Mouse (Mus musculus): ENCODE results near the gene Rasgrf1.

The Rasgrf1 gene

DNA sequence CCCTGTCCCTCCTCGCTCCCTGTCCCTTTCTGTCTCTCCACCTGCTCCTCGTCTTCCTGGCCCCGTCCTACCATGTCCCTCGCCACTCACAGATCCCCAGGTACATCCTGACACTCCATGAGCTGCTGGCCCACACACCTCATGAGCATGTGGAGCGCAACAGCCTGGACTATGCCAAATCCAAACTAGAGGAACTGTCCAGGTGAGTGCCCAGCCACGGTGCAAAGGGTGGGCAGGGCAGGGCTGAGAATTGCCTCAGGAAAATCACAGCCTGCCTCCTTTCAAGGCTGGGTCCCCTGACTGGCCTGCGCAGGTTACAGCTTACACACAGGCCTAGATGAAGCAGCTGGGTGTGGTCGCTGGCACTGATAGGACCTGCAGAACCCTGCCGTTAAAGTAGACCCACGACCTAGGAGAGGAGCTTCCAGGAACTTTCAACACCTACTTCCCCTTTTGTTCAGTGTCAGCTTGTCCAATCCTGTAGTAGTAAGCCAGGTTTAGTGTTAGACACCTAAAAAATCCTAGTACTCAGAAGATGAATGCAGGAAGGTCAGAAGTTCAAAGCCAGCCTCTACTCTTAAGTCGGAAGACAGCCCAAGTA is 61.3 kb downstream of the Rasgrf1 start:
- DNase-seq = no peak

DNA sequence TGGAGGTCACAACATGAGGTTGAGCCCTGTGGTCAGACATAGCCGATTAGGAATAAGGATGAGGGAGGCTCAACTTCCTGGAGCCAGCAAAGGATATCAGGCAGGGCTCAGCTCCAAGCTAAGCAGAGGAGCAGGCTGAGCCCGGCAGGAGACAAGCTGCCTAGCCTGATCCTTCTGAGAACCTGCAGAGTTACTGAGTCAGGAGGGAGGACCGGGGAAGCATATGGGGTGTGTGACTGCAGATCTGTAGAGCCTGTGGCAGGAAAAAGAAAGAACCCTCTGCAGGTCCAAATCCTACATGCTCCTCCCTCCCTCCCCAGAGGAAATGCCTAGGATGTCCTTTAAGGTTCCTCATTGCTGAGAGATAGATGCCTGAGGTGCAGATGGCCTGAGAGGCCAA is 62.6 kb downstream of the Rasgrf1 start:
- no peak for DNase-seq

DNA sequence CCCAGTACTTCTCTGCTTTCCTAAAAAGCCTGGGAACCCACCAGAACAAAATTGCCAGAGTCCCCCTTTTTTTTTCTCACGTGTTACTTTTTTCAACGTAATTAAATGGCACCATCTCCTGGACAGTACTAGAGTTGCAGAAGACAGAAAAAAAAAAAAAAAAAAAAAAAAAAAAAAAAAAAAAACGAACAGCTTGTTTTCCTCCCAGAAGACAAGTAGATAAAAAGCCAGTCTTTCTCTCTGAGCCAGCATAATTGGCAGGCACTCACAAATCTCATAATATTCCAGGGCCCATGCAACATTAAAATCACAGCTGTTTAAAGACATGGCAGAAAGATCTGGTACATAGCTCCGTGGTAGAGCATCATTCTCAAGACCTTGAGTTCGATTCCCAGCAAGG is 64.1 kb downstream of the Rasgrf1 start:
- no peak for DNase-seq

DNA sequence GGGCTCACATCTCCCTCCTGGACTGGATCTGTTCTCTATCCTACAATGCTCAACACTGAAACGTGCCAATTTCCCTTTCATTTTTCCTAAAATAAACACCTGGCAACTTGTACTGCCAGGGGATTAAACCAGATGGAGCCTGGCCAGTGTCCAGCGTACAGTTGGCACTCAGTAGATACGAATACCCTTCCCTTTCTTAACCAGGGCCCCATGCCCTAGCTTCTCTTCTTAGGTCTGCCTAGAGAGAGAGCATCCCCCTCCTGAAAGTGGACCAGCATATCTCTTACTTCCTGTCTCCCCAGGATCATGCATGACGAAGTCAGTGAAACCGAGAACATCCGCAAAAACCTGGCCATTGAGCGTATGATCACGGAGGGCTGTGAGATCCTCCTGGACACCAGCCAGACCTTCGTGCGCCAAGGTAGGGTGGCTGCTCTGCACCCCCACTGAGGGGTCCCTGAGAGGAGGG is 64.8 kb downstream of the Rasgrf1 start:
- no peak for DNase-seq

DNA sequence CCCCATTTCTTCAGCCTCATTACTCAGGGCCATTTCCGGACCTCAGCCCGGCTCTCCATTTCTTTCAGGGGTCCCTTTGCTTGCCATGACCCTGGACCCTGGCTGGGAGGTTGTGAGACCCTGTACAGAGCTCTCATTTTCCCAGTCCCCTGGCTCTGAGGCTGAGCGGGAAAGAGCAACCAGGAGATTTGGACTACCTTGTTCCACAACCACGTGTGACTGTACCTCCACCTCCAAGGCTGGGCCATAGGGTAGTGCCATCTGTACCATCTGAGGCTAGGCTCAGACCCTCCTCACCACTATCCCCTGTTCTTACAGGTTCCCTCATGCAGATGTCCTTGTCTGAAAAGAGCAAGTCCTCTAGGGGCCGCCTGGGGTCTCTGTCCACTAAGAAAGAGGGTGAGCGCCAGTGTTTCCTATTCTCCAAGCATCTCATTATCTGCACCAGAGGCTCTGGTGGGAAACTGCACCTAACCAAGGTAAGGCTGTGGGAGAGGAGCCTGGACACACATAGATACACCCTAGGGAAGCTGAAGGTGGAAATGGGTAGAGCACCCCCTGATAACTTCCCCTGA is 66.7 kb downstream of the Rasgrf1 start:
- no peak for DNase-seq

DNA sequence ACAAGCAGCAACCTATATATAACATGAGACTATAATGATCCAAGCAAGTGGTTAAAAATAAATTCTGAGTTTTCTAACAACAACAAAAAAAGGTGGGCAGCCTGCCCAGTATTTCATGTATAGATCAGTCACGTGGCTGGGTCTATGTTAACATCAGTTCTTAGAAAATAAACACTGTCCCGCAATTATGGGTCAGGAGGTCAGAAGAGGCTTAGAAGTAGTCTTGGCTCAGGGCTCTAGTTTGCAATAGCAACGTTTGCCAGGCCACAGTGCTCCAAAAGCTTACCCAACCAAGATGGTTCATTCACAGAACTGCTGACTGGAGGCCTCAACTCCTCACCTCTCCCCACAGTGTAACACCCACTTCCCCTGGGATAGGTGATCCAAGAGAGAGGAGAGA is 69.5 kb downstream of the Rasgrf1 start:
- DNase-seq = no peak

DNA sequence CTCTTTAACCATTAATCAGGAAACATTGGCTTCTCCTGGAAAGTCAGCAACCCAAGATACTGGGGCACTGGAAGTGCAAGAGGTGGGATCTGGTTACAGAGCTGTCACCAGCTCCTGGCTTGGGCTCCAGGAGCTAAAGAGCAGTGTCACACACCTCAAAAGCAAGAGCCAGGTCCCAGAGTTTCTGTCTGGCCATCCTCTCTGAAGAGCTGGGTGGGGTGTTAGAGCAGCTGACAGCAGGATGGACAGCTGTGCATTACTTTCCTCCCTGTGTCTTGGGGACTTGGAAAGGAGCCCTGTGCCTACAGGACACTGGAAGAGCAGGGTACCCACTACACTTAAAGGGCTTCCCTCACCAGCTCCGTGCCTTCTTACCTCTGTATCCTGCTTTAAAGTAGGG is 72.5 kb downstream of the Rasgrf1 start:
- no peak for DNase-seq

DNA sequence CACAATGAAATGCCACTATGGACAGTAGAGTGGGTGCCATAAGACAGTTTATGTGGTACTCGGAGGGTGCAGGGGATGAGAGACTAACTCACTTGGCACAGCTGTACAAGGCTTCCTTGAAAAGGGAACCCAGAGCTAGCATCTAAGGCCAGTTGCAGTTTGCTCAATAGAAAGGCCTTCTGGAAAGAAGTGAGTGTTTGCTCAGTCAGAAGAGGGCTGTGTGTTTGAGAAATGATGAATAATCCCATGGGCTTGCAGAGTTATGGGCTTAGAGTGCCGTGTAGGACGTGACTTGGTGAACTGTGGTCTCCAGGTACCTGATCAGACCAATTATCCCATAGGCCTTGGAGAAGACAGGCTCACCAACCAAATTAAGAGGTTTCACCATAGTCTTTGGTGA is 78.3 kb downstream of the Rasgrf1 start:
- DNase-seq = no peak

DNA sequence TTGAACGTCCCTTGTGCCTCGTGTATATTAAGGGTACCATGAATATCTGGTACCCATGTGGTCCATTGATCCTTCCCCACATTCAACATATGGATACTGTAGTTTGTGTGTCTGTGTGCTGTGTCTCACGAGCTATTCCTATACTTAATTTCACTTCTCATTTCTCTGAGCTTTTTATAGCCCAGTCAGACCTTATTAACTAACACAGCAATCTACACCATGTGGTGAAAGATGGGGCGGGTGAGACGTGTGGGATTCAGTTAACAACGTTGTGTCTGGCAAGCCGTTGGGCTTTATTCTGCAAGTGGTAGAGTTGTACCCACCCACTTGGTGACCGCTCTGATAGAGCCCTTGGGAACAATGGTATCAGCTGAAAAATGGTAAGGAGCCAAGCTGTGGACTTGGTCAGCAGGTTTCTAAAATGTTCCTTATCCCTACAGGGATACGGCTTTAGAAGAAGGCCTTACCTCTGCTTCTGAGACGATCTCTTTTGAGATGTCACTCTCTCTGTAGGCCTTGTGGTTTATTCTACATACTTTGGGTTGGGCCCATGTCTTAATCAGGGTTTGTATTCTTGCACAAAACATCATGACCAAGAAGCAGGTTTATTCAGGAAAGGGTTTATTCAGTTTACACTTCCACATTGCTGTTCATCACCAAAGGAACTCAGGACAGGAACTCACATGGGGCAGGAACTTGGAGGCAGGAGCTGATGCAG is 79.3 kb downstream of the Rasgrf1 start:
- no peak for DNase-seq

DNA sequence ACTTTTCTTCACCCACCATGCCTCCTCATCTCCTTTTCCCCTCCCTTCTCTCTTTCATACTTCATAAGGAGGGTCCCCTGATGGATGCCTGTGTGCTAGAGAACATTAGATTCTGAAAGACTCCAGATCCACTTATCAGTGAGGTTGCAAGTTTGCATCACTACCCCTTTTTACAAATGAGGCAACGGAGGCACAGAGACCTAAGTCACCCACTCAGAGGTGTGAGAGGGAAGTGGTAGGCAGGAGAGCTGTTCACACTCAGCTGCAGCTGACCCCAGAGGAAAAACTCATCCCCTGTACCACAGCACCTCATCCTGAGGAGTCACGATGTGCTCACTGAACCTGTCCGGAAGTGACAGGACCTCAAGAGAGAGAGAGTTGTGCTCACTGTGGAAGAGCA is 96.7 kb downstream of the Rasgrf1 start:
- DNase-seq = no peak

DNA sequence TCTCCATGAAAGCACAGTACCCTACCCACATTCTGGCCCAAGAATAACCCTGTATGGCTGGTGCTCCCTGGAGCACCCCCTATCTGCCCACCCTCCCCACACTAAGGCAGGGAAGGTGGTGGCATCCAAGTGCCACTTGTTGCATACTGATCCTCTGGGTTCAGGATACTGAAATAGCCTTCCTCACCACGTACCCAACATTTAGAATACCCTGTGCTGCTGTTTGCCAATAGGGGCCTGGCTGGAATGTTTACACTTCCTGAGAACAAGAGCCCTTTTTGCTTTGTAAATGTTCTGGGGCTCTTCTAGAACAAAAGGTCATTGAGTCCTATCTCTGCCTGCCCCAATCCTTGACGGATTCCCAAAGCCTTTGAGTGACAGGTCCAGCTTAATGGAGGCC is 97.4 kb downstream of the Rasgrf1 start:
- DNase-seq = no peak

DNA sequence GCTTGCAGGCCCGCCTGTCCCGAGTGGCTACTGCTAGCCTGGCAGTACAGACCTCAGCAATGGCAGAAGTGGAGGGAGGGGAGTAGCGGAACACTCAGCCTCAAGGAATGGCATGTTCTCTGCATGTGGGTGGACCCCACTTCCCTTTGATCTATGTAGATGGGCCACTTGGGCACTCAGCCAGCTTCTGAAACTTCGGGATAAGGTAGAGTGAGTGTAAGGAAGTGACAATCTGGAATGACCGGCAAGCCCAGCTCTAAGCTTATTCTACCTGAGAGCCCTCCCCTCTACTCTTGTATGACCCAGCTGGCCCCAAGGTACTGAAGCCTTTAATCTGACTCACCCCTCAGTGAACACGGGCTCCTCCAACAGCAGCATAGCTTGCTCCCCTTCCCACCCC is 98.4 kb downstream of the Rasgrf1 start:
- no peak for DNase-seq

DNA sequence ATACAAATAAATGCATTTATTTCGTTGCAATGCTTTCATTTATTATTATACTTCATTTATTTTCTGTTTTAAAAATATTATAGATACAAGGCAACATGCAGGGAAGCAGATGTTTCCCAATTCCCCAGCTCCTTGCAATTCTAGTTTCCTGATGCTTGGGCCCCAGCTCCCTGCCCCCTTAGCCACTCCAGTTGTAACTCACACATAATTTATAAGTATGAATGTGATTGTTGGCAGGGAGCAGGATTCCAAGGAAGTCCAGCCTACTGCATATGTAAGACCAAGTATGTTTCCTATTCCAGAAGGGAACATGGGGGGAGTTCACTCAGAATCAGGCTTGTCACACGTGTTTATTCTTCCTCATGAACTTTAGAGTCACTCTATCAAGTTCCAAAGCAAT is 102.1 kb downstream of the Rasgrf1 start:
- DNase-seq = no peak

DNA sequence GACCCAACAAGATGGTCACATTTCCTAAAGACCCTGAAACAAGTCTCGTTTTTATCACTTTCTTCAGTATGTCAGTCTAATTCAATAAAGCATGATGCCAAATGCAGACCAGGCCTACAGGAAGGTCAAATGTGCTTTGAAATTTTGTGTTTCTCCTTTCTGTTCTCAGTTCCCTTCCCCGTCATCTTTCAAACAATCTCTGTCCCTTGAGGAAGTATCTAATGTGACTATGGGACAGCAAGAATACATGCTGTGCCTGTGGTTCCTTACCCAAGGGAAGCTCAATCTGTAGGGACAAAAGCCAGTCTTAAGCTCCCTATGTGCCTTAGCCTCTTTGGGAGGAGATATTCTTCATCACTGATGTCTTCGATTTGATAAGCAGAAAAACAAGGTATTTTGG is 104.9 kb downstream of the Rasgrf1 start:
- DNase-seq = no peak

DNA sequence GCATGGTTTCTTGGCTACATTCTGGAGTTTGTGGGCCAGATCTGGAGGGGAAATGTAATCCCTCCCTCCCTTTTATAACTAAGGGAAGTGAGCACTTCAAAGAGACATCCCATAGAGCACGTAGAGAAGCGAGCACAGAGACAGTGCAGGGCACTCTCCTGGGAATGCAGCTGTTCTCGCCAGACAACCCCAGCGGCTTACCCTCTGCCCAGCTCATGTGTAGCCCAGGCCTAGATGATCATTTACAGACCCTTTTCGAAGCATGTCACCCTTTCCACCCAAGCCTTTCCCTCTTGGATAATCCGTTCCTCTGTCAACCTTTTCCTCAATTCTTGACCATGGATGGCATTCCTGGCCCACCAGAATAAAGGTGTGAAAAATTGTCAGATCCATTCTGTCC is 106.5 kb downstream of the Rasgrf1 start:
- DNase-seq = no peak

DNA sequence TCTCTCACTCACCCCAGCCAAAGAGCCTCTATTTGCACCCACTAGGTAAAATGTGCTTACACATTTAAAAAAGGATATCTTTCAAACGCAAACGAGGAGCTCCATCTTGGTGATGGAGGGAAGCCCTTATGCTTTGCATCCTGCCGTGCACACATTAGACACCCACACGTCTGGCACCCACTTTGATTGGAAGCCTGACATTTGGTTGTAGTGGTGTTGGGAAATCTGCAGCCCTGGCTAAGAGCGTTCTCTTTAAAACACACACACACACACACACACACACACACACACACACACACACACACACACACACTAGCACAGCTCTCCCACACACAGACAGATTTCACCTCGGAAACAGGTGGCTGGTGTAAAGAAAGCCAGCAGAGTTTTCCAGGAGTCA is 111.2 kb downstream of the Rasgrf1 start:
- no peak for DNase-seq

DNA sequence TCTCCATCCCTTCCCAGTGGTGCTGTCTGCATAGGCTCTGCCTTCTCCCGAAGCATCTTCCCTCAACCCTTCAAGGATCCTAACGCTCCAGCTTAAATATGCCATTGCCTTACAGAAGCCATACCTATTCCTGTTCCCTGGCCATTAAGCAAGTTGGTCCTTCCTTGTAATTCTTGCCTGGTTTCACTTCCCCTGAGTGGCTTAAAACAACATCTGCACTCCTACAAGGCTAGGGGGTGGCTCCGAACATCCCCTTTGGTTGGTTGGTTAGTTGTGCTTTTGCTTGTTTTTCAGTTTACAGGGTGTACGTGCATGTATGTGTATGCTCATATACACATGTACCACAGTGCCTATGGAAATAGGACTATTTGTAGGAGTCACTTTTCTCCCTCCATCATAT is 111.7 kb downstream of the Rasgrf1 start:
- no peak for DNase-seq

DNA sequence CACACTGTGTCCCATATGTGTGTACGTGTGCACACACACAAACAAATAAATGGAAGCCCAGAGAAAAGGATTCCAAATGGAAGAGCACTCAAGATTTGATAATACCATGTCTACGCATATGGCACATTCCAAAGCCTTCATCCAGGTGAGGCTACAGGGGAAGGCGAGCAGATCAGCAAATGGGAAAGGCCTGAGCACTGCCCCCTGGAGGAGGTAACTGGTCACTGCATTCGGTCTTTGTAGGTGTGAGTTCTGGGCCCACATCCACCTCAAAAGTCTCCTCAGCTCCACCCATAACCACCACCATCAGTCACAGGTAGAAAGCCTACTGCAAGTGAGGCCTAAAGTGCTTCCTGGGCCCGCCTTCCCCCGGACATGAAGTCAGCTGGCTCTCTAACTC is 118.0 kb downstream of the Rasgrf1 start:
- DNase-seq = no peak

DNA sequence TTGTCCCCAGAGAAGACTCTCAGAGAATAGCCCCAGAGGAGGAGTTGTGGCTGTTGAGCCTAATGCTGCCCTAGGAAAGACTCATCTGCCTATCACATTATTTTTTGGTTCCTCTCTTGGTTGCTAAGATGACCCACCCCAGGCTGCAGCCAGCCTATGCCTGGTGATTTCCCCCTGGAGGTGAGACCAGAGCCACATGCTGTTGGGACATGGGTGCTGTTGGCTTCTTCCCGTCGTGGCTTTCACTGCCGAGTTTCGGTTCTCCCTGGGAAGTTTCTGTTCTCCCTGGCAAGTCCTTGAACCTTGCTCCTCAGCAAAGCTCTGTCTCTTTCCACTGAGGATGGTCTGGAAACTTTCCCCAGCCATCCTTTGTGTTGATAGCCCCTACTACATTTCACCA is 124.2 kb downstream of the Rasgrf1 start:
- DNase-seq = no peak

DNA sequence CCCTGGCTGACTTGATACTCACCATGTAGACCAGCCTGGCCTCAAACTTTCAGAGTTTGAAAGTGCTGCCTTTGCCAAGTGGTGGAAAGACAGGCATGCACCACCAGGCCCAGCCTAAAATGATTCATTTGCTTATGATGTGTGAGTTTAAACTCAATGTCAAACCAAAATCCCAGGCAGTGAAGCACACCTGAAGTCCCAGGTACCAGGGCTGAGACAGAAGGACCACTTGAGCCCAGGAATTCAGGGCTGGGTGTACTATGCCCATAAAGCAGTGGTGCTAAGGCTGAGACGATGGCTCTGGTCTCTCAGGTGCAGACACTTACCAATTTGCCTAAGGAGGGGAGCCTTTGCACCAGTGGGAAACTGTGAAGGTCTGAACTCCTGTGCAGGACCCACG is 125.5 kb downstream of the Rasgrf1 start:
- no peak for DNase-seq

DNA sequence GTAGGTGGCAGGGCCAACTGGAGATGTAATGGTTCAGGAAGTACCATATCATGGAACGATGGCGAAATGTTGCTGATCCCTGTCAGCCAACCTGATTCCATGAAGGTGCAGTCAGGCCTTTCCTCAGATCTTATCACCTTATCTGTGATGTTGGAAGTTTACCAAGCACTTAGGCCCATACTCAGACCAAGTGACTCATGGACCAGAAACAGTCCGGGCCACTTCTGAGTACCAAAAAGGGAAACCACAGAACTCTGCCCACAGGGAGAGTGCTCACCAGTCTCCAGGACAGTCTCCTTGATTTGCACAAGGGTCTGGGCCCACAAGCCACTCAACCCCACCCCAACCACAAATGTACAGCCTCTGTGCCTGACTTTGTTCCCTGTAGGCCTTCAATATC is 126.1 kb downstream of the Rasgrf1 start:
- DNase-seq = no peak

DNA sequence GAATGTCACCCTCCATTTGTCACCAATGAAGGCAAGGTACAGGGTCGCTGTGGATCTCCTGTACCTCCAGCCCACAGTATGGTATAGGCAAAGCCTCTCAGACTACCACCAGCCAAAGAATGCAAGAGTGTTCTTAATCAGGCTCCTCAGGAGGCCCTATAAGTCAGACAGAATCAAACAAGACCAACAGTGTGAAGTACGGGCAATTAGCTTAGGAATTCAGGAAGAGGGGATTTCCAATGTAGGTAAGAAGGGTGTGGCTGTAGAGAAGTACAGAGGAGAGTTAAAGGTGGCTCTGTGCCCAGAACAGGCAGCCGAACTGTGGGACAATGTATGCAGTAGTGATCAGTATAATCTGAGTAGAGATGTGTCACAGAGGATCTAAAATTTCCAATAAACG is 126.6 kb downstream of the Rasgrf1 start:
- no peak for DNase-seq

DNA sequence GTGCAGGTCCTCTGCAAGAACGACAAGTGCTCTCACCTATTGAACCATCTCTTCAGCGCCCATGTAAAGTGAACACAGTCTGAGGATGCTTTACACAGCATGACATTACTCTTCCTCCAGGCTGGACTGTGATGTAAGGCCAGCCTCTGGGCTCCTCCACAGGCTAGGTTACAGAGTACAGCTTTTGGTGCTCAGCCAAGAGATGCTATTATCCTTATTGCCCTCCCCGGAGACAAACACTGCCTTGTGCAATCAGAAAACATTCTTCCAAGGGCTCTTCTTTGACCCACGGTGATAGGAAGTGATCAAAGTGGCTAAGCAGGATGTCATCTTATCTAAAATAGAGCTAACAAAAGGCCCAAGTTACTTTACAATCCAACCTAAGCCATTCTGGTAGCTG is 128.8 kb downstream of the Rasgrf1 start:
- DNase-seq = no peak

DNA sequence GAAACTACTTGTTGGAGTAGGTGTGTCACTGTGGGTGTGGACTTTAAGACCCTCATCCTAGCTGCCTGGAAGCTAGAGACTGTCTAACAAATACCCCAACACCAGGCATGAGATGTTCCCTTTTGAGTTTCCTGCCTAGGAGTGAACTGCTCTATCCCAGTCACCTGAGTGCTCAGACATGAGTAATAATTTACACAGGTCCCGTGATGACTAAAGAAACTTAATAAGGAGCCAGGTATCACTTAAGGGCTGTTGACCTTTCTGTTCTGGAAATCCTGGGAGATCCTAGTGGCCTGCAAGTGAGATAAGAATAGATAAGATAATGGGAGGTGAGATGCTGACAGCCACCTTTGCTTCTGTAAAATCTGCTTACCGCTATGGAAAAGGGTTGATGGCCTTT is 131.2 kb downstream of the Rasgrf1 start:
- DNase-seq = no peak

DNA sequence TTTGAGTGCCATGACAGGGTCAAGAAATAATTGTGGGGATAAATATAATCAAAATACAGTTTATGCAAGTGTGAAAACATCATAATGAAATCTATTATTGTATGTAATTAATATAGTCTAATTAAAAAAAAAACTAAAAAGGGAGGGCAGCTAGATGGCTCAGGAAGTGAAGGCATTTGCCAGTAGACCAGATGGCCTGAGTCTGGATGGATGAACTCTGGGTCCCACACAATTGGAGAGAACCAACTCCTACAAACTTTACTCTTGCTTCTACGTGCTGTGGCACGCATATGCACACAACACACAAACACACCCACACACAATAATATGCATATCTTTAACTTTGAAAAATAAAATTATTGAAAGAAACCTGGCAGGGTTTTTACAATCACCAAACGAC is 131.8 kb downstream of the Rasgrf1 start:
- DNase-seq = no peak
